Mouse (Mus musculus) urinary bladder, adult 2 months (tissue): ENCODE results near the gene Pipox. TPM values are rescaled to one million over a fixed set of nuclear protein-coding genes. Genes with fewer than 3 reads are reported as not detected.

Experiments
- DNase-seq: peaks from one replicate; pipeline ENCODE4 v3.0.0; 2022; ENCODE audit warnings: low spot score
- polyA plus RNA-seq: library from polyadenylated mRNA; depleted of rRNA; stranded (reverse); fragments of >200 nt; gene quantifications from 2 replicates; pipeline ENCODE4 v1.2.3, GENCODE M21; 2012

Pipox gene
- polyA plus RNA-seq, 1 experiment = 0.66 TPM

DNA sequence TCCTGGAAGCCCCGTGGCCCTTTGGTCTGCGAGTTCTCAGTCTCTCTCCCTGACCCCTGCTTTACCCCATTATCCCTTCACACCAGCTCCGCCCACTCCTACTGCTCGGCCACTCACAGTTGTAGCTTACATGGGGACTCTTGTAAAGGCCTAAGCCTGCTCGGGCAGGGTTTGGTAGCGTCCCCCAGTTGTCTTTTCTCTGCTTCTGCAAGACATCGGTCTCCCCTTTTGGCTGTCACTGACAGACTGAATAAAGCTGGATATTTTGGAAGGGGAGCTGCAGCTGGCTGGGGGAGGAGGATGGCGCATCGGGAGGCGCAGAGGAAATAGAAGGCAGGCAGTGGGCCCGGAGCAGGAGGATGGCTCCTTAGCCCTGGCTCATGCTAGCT lies 17.1 kb downstream of the Pipox start:
- DNase-seq = no peak

DNA sequence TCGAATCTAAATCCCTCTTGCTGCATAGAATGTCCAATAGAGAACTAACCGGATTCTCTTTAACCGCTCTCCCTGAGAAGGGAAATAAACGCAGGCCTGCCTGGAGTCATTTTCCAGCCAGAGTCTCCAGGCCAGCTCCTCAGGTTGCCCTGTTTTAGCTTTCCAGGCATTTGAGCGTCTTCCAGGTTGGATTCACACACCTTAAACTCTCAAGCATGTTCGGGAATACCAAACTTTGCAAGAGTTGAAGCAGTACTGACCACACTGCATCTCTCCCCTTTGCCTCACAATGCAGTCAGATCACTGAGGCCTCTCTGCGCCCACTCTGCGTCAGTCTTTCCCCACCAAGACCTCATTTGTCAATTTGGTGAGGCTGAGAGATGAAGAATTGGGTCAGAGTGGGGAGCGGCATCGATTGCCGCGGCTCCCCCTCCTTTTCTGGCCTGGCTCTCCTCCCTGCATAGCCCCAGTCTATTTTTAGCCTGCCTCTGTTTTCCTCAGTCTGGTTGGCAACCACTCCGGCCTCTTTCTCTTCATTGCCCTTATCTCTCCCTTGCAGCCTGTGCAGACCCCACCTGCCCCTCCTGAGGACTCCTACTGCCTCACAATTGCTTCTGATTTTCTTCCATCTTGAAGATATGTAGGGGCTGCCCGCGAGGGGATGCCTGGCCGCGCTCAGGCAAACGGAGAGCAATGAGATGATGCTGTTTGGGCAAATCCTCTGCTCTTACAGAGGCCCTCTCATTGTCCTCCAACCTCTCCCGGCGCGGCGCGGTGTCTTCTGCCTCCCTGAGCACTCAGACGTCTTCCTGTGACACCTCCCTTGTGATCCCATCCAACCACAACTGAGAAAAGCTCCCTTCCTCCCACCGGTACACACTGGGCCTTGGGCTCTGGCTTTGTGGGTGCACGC lies 17.8 kb downstream of the Pipox start:
- no peak for DNase-seq

DNA sequence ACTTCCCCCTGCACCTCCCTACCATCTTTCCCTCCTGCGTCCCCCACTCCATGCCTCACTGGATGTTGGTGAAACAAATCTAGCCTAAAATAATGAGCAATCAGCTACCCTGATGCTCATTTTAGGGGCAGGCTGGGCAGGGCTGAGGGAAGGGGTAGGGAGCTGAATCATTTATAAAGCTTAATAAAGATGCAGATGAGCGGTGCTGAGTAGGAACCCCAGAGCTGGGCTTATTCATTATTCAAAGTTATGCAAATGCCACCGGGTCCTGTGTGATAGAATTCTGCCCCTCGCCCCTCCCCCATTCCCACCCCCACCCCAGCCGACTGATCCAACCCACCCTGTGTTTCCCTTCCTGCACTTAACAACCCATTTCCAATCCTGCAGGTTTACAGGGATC lies 18.6 kb downstream of the Pipox start:
- DNase-seq = no peak

DNA sequence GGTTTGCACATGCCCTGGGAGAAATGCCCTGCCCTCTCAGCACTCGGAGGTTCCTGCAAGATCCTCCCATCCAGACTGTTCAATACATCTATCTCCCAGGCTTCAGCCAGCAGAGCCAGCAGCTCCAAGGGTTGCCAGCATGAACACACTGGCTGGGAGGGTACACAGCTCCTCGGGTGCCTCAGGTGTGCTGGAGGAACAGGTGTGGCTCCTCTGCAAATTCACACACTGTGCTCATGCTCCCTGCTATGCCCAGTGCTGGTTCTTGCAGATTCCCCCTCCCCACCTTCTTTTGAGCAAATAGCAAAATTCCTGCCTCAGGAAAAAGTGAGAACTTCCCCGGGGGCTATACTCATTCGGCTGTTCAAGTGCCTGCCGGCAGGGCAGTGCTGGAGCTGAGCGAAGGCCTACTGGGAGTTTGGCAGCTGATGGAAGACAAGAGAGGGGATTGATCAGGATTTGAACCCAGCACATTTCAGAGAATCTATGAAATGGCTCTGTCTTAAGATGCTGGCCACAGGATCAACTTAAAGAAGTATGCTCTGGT lies 19.1 kb downstream of the Pipox start:
- DNase-seq = no peak

DNA sequence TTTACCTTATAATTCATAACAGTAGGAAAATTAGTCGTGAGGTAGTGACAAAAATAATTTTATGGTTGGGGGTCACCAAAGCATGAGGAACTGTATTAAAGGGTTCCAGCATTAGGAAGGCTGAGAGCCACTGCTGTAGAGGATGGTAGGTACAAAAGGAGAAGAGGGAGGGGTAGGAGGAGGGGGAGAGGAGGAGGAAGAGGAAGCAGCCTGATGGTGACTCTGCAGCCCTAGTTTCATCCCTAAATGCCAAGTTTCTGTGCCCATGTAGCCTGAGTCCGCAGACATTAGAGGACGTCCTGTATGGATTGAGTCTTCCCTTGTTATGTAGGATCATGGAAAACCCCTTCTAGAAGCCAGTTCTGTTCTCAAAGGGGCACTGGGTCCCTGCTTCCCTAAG lies 20.8 kb downstream of the Pipox start:
- DNase-seq = no peak

DNA sequence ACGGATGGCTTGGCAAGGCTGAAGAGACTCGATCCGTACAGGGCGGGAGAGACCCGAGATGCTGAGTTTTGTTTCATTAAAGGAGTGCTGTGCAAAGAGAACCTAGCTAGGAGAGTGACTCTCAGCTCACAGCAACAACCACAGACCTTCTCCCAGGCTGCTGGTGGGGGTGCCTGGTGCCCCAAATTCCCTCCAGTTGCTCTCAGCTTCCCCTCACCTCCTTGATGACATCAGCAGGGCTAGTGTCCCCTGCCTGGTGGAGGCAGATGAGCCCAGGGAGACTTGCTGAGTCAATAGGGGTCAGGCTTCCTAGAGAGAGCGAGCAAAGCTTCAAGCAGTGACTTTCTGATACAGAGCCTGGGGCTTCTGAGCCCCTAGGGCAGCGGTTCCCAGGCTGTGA lies 21.2 kb downstream of the Pipox start:
- DNase-seq = no peak

DNA sequence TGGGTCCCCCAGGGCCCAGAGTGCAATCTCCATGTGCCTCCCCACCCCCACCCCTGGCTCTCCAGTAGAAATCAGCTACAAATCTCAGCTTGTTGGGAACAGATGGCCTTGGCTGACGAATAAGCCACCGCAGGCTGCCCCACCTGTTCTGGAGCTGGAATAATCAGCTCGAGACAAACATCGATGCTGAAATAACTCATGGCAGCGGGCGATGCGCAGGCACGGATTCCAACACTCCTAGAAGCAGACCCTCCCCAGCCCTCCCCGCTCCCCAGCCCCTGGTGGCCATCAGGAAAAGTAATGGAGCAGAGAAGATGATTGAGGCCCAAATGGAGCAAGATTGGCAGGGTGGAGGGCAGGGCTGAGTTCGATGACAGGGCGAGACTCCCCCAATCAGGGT lies 21.7 kb downstream of the Pipox start:
- no peak for DNase-seq

DNA sequence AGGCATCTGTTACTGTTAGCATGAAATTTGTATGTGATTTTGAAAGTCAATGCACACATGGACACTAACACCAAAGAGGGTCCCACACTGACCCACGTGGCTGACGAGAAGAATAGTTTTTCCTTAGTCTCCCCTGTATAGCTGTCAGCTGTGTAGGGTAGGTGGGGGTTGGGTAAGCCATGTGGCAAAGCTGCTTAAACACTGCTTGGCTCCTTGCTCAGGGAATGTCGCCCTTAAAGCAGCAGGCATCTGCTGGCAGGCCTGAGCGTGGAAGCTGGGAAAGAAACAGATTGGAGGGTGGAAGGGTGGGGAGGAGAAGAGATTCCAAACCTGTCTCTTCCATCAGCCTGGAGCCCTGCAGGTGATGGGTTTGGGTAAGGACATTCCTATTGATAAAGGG lies 22.5 kb downstream of the Pipox start:
- no peak for DNase-seq

DNA sequence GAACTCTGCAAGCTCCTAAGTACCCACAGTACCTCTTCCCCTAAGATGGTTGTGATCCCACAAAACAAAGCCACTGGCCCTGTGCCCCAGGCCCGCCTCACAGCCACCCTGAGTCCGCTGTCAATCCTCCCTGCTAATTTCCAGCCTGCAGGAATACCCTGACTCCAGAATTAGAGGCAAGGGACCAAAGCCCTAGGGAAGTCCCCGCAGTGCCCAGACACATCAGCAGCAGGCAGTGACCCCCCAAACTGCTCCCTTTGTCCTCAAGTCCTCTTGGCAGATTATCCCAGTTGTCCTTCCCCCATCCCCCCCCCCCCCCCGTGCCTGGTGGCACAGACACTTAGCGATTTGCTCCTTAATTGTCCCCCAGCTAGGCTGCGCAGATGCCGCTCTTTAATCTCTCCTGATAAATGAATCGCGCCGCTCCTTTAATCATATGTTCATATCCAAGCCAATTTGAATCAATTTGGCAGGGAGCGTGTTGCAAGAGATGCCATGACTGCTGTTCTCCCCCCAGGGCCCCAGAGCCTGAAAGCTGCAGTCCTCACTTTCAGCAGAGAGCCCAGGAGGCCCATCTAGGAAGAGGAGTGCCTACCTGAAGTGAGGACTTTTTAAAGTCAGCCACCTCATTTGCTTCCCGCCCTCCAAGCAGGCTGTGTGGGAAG lies 26.3 kb downstream of the Pipox start:
- no peak for DNase-seq

DNA sequence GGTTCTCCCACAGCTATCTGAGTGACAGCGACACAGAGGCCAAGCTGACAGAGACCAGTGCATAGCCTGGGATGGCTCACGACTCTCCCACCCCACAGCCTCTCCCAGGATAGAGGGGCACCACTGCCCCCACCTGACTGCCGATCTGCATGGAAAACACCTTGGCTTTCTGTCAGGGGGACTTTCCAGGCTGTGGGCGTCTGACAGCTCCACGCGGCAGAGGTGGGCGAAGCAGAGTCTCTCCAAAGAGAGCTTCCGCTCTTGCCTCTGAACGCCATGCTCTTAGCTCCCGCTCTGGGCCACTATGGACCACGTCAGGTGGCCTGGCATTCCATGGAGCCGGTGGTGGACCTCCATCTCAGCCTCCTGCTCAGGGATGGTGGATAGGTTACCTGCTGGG lies 29.1 kb downstream of the Pipox start:
- no peak for DNase-seq

DNA sequence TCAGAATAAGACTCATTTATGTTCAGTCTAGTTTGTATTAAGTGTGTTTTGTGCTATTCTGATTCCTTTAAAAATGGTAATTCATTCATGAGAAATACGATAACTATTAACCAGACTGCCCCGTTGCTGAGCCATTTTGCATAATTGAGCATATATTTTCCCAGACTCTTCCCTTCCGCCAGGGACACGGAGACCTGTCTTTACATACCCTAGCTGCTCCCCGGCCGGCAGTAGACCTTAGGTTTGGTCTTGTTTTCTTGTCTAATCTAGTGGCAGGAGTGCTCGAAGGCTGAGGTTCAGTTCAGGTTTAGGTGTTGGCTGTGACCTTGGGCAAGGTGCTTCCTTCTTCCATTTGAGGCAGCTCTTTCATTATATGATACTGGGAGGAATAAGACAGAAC lies 31.0 kb downstream of the Pipox start:
- DNase-seq = no peak

DNA sequence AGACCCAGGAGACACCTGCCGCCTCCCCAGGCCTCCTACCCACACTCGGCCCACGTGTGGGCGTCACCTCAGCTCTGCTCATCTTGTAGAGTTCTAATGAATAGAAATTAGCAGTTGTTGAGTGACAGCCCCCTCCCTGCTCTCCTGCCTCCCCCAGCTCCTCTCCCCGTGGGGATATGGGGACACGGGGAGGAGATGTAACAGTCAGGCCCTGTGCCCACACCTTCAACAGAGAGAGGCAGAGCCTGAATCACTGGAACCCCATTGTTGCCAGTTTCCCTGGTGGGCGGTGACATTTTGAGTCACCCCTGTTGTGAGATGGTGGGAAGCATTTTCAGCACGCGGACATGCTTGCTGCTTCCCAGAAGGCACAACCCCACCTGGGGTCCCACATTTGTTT lies 32.9 kb downstream of the Pipox start:
- DNase-seq = no peak

DNA sequence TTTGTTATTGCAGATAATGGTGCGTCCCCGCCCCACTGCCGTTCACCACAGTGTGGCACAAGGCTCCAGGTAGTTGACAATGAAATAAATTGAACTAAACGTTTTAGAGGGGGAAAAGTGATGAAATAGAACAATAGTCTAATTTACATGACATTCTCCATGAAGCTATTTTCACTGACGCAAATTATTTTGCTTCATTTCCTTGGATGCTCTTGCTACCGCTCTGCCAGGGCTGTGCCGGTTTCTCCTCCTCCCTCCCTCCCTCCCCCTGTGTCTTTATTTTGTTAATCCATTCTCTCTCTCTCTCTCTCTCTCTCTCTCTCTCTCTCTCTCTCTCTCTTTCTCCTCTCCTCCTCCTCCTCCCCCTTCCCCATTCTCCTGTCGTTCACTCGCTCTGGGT lies 35.3 kb downstream of the Pipox start:
- no peak for DNase-seq

DNA sequence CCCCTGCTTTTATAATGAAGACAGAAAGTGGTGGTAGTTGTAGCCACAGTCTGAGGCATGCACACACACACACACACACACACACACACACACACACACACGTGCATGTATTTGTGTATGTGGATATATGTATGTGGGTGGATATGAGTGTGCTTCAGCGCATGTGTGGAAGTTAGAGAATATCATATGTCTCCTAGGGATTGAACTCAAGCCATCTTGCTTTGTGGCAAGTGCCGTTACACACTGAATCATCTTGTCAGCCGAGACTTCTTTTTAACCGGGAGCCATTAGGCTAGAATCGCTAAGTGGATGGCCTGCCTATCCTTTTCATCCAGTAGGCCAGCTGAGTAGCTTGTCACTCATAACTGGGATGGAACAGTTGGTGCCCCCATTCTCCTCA lies 36.8 kb downstream of the Pipox start:
- DNase-seq = no peak

DNA sequence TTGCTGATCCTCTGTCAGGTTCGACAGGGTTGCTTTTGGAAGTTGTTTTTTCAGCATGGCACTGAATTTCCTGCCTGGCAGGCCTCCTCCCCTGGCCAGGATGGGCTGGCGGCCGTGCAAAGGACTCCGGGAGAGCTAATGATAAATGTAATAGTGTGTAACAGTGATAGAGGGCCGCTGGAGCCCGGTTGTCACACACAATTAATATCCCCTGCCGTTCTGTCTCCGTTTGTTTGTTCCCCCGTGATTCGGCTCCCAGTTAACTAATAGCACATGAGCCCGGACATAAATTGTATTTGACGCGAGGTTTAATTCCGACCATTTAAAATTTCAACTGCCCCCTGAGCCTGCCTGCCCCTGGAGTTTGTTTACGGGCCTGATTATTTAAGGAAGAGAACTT lies 38.5 kb downstream of the Pipox start:
- no peak for DNase-seq

DNA sequence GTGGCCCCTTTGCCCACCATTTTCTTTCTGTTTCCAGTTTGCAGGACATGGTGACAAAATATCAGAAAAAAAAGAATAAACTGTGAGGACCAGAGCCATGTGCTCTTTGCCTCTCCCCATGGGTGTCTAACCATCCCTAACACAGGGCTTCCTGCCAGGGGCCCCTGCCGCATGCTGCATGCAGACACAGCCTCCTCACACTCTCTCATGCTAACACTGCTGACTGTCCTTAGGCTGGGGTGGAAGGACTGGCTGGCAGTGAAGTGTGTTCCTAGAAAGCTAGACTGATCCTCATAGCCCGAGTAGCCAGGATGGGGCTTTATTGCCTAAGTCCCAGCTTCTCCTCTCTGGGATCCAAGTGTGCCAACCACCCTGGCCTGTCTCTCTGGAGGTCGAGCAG lies 39.3 kb downstream of the Pipox start:
- no peak for DNase-seq

DNA sequence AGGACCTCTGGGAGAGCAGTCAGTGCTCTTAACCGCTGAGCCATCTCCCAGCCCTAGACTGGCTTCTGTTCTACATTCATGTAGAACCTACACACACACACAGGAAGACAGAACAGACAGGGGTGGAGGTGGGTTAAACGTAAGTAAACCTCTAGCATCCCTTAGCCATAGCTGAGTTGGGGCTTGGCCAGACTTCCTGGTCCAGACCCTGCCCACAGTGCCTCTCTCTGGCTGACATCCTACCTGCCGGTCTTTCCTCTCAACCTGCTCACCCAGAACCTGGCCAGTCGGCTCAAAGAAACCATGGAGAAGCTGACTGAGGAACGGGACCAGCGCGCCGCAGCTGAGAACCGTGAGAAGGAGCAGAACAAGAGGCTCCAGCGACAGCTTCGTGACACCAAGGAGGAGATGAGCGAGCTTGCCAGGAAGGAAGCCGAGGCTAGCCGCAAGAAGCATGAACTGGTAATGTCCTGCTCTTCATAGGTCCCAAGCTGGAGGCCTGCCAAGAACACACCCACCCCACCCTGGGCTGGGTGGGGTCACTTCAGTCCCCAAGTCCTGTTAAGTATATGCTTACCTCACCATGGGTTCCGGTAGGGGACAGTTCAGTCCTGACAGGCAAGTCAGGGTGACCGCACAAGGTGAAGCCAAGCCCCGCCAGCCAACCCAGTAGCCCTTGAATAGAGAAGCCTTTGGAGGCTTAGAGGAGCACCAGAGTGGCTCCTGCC lies 40.8 kb downstream of the Pipox start:
- DNase-seq = no peak

DNA sequence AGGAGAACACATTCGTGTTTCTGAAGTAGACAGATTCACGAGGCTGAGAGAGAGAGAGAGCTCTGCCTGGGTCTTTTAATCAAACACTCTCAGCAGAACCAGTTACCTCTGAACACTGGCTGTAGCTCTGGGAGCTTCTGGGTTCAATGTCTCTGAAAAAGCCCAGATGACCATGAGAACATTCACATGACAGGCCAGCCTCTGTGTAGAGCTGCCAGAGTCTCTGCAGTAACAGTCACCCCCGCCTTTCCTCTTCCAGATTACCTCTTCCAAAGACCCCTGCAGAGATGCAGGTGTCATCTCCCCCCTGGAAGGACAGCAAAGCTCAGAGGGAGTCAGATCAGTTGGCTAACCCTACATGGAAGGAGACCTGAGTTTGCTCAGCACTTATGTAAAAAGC lies 41.7 kb downstream of the Pipox start:
- DNase-seq = no peak

DNA sequence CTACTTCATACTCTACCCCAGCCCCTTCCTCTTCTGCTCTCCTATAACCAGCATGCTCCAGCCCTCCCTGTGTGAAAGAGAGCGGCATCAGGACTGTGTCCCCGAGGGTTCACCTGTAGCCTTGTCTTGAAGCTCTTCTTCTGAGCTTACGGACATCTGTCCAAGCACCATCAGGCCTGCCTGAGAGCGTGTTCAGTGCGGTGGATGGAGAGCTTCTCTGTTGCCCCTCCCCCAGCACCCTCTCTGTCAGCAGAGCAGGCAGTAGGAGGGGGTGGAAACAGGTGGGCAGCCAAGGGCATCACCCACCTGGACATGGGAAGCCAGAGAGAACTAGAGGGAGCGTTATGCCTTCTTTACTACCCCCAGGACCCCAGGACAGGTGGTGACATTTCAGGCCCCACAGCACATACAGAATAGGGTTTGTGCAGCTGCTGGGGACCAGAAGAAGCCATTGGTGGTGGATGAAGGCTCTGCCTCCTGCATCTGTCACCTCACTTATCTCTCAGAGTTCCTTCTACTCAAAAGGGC lies 42.3 kb downstream of the Pipox start:
- no peak for DNase-seq

DNA sequence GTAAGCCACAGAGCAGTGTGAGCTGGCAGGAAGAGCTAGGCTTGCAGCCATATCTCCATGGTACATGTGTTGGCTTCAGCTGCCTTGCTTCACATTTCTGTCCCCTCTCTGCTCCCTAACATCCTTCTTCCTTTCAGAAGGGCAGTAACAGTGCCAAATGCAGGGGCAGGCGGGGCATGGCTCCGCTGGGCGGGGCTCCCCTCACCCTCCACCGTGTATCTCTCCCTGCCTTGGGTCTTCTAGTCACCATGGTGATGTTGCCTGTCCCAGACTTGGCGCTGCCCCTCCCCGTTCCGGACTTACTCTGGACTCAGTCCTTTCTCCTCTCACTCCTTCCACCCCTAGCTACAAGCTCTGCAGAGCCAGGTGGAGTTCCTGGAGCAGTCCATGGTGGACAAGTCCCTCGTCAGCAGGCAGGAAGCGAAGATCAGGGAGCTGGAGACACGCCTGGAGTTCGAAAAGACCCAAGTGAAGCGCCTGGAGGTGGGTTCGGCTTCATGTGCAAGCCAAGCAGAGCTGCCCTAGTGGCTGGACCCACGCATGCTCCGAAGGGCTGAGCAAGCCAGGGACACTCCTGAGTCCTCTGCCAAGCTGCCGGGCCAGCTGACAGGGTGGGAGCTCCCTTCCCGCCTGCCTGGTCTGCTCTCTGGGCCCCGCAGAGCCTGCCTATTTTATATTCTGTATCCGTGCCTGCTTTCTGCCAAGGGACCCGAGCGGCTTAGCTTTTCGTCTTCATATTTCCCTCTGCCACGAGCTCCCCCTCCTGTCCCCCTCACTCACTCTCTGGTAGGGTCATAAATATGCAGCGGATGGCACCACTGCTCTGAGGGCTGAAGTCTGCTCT lies 43.3 kb downstream of the Pipox start:
- peak; percentile 22 for DNase-seq

DNA sequence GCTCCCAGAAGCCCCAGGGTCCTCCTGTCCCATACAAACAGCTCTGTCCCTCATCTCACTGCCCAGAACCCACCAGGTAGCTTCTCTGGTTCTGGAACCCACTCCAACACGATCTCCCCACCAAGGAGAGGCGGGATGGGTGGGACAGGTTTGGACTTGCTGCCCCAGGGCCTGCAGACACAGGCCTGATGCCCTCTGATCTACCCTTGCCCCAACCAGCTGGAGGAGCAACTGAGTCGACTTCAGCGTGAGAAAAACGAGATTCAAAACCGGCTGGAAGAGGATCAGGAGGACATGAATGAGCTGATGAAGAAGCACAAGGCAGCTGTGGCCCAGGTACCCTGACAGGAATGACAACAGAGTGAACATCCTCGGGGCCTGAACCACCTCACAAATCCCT lies 44.7 kb downstream of the Pipox start:
- DNase-seq = peak; percentile 33
